Mouse (Mus musculus): ENCODE results near the gene Anks1.

The Anks1 gene

DNA sequence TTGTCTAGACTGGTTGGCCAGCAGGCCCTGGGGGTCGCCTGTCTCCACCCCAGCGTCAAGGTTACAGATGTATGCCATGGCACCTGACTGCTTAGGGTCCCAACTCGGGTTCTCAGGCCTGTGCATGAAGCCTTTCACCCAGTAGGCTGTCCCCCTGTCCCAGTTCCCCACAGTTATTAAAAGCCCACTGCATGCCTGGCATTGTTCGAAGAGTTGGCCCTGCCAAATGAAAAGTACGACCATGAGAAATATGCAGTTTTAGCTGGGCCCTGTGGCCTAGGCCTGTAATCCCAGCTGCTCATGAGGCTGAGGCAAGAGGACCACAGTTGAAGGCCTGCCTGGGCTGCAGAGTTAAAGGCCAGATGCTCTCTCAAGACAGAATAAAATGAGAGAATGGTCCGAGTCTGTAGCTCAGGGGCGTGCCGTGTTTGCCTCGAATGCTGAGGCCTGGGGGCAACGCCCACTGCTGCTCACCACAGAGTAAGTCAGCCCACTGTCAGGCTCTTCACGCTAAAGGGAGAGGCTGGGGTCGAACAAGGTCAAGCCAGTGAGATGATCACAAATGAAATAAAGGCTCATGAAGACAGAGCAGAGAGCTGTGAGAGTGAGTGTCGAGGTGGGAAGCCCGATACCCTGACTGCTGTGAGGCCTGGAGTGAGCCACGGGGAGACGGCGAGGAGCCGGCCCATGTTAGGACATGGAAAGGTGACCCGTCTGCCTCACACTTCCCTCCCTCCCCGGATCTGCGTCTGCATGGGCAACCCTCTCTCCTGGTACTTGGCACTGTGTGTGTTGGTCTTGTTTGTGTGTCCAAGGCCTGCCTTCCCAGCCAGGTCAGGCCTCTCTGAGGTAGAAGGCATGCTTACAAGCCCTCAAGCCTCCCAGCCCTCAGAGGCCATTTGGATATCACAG, 110.9 kb downstream of the Anks1 start:
- no peak for DNase-seq (ENCODE audit: low spot score in 2 of 2)

- no peak for DNase-seq (ENCODE audit: low spot score in 2 of 2)
These were observed 112.8 kb downstream of the Anks1 start for GRCm38 (mm10) chr17:28021911-28022310.

- DNase-seq (ENCODE audit: low spot score in 2 of 2): no peak
These were observed 113.9 kb downstream of the Anks1 start for GRCm38 (mm10) chr17:28022854-28023655.

DNA sequence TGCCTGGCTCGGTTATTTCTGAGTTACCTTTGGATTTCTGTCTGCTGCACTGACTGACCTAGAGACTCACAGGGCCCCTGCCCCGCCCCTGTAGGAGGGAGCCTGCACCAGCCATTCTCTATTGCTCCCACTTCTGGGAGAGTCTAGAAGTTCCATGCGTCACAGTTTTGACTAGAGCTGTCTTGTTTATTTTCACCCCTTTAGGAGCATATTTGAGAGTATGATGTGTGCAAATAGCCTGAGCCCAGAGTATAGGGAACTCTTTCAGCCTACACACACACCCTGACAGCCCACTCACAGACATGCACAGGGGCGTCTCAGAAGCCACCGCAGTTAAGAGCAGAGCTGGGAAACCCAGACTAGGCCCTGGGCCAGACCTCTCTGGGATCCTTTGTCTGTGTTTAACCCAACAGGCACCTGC, 116.4 kb downstream of the Anks1 start:
- no peak for DNase-seq (ENCODE audit: low spot score in 2 of 2)

DNA sequence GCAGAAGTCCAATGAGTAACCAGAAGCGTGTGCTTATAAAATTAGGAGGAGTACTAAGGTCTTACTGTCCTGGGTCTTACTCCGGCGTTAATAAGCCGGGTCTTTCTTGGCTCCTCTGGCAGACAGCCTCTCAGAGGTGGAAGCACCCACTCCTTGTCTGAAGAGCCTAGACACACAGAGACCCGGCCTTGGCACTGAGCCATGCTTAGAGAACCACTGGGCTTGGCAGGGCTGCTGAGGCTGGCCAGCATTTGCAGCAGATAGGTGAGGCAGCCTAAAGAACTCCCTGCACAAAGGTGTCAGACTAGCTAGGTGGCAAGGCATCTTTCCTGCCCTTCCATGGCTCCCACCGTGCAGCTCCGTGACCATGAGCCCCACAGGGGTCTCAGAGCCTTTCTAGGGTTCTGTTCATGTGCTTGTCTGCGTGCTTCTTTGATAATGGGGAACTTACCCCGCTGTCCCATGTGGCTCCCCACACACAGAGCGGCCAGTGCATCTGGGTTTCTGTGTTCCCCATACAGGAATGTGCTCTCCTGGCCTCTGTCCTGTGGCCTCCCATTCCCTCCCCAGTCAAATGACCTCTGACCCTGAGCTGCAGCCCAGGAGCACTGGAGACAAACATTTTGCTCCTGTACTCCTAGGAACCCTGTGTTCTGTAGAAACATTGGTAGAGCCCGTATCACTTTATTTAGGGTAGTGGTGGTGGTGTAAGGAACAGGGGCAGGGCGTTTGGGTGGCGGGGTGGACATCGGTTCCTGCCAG, 117.2 kb downstream of the Anks1 start:
- no peak for DNase-seq (ENCODE audit: low spot score in 2 of 2)

- no peak for DNase-seq (ENCODE audit: low spot score in 2 of 2)
These were observed 118.1 kb downstream of the Anks1 start for GRCm38 (mm10) chr17:28027197-28027596.

DNA sequence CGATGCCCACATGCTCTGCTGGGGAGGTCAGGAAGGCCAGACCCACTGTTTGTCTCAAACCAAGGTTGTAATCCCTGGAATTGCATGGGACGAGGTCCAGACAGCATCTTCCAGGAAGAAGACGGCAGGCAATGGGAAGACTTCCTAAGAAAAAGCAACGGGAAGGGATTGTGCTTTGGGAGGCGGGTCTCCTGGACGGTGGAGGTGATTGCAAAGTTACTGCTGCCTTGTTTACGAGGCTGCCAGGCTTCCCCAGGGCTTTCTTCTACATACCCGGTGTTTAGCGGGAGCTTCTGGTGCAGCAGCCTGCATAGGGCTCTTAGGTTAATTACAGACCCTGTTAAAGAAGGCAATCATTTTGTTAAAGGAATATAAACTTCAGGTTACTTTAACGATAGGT, 119.1 kb downstream of the Anks1 start:
- DNase-seq (ENCODE audit: low spot score in 2 of 2): no peak

DNA sequence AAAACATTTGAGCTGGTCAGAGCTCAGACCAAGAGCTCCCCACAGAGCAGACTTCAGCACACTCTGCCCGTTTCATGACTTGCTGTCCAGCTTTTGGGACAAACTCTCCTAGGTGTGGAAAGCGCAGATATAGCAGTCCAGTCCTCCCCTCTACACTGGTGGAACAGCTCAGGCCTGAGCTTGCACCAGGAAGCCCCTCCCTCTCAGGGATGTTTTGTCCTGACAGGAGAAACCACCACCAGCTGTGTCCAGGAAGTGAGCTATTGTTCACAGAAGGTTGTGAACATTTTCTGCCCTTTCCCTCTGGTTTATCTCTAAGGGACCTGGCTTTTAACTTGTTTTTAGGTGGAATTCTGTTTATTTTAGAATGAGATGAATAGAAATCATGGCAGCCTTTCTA, 120.2 kb downstream of the Anks1 start:
- DNase-seq (ENCODE audit: low spot score in 2 of 2): no peak

DNA sequence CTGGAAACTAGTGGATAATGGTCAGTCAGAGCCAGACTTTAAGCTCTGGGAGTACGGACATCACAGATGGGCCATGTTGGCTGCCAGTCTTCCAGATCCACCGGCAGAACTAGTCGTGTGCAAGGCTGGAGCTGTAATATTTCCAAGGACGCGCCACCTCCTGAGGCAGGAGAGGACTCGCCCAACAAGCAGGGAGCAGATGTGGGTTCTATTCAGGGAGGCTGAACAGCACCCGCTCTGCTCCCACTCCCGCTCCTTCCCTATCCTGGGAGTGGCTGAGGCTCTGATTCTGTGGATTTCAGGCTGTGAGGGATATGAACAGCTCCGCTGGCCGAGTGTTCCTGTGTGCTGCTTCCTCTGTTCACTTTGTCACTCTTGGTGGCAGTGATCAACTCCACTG, 121.3 kb downstream of the Anks1 start:
- DNase-seq (ENCODE audit: low spot score in 2 of 2): peak in 1 of 2 experiments; percentile 62

DNA sequence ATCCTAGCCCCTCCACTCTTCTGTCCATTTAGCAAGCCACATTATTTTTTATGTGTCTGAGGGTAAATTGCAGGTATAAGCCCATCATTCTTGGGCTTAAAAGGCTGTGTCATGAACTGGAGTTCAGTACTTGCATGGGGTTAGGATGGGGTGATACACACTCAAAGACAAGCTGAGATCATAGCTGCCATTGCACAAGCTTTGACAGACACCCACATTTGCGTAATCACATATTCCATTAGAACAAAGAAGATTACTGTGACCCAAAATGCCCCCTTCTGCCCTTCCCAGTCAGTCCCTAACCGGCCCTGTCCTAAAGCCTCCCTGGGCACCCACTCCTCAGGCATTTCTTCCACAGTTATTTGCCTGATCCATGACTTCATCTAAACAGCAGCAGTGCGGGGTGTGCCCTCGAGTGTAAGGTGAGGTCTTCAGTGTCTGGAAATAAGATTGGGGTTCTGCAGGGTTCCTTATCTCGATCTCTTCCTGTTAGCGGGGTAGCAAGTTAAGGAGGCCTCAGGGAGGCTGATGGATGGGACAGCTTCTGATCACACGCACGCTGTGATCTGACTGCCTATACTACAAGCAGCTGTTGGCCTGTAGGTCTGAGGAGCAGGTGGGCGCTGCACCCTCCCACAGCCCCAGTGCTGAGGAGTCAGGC, 122.3 kb downstream of the Anks1 start:
- DNase-seq (ENCODE audit: low spot score in 2 of 2): no peak

- DNase-seq (ENCODE audit: low spot score in 2 of 2): no peak
These were observed 123.1 kb downstream of the Anks1 start for GRCm38 (mm10) chr17:28032219-28032618.

GRCm38 (mm10) chr17:28033046-28033580, 124.0 kb downstream of the Anks1 start:
- DNase-seq (ENCODE audit: low spot score in 2 of 2): no peak

GRCm38 (mm10) chr17:28034986-28035385, 125.9 kb downstream of the Anks1 start:
- DNase-seq (ENCODE audit: low spot score in 2 of 2): no peak

DNA sequence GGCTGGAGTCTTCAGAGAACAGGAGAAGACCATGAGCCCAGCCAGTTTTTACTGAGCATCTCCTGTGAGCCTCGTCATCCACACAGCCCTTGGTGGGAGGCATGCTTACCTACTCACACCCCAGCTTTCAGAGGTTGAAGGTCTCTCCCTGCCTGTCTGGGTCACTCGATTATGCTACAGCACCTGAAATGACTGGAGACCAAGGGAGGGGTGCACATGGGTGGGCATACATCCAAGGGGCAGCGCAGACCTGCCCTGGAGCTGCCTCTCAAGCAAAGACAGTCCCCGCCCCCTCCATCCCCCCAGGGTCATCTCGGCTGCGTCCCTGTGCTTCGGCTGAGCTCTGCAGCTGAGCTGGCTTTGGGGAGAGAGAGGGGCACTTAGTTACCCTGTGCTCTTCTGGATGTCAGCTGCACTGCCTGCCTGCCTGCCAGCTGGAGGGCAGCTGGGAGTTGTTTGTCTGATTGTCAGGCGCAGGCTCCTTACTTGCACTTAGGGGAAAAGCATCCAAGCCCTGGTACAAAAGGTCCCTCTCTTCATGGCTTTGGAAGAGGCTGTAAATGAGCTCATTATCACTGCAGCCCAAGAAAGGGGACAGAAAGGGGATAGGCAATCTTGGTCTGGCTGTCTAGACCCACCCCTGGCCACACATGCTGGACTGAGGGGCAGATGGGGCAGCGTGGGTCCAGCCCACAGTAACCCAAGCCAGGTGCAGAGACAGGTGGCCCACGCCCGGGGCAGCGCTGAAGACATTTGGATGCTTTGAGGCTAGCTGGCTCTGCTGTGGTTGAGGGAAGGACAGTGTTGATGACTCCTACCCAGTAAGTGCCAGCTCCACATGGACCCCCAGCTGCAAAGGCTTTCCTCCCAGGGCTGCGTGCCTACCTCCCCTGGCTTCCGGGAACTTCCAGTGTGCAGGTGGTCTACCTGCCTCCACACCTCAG, 128.0 kb downstream of the Anks1 start:
- peak; percentile 38 to 49 for DNase-seq (ENCODE audit: low spot score in 2 of 2)

DNA sequence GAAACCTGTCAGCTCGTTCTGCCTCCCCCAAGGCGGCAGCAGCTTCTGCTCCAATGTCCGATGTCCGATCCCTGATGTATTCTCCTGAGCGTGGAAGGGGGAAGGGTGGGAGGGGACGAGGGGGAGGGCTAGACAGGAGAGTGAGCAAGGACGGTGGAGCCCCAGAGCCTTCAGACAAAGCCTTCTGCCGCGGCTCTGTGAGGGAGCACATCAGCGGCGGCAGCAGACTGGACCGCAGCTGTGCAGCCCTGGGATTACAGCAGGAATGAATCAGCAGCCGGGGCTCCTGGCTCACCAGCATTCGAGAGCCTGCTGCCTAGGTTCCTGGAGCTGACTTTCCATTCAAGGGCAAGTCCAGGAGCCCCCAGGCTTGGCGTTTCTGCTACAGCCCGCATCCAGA, 131.5 kb downstream of the Anks1 start:
- no peak for DNase-seq (ENCODE audit: low spot score in 2 of 2)

GRCm38 (mm10) chr17:28041298-28041697, 132.2 kb downstream of the Anks1 start:
- no peak for DNase-seq (ENCODE audit: low spot score in 2 of 2)

DNA sequence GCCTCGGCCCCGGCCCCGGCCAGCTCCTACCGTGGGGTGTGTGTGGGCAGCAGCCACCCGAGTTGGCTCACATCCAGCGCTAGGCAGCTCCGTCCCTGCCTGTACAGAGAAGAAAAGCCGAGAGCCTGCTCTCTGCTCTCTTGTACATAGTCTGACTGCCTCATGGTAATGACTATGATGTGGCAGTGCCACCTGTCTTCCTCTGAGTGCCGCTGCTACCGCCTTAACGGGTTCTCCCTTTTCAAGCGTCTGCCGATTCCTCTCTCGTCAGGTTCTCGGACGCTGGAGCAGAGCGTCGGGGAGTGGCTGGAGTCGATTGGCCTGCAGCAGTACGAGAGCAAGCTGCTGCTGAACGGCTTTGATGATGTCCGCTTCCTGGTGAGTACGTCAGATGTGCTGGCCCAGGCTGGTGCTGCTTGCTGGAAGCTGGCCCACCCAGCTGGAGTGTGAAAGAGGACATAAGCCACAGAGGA, 133.2 kb downstream of the Anks1 start:
- DNase-seq (ENCODE audit: low spot score in 2 of 2): peak; percentile 47 to 53

- no peak for DNase-seq (ENCODE audit: low spot score in 2 of 2)
These were observed 137.9 kb downstream of the Anks1 start for GRCm38 (mm10) chr17:28047017-28047416.

DNA sequence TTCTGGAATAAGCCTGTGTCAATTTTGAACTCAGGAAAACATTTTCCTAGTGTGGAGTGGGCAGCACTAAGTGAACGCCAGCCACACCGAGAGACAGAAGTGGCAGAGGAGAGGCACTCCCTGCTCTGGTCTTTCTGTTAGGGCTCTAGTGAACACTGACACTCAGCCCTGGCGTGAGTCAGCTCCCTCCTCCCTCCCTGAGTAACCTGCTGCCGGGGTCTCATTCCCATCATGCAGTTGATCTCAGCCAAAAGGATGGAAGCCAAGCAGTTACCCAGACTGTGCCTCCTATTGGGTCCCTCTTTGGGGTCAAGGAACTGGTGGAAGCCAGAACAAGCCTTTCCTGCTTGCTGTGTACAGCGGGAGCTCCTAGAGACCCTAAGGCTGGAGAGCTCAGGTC, 138.4 kb downstream of the Anks1 start:
- no peak for DNase-seq (ENCODE audit: low spot score in 2 of 2)

GRCm38 (mm10) chr17:28048425-28048824, 139.3 kb downstream of the Anks1 start:
- no peak for DNase-seq (ENCODE audit: low spot score in 2 of 2)
